Mouse (Mus musculus) intestine, embryonic 14.5 days (tissue): ENCODE measurements around the gene Tbx1. TPM values are rescaled to one million over a fixed set of nuclear protein-coding genes. Genes with fewer than 3 reads are reported as not detected.

Experiments
- ATAC-seq: fragments of 200-750 bp; cut with Nextera tagmentation; replicated peaks from 2 replicates; pipeline ENCODE4 v1.8.0; 2017; ENCODE audit warnings: low read depth, moderate number of reproducible peaks, moderate TSS enrichment, moderate library complexity; ENCODE audit not compliant: low FRiP score, low TSS enrichment
- DNase-seq: peaks from one replicate; pipeline ENCODE4 v3.0.0-alpha.2; 2018; ENCODE audit warnings: low spot score
- H3K27ac ChIP-seq: fragments of 300-500 bp; sonication (generic); 2 replicates; pipeline ENCODE4 v1.5.1; 2014; ENCODE audit warnings: low read depth, mild to moderate bottlenecking, control low read depth
- H3K27me3 ChIP-seq: fragments of 300-500 bp; sonication (generic); replicated peaks from 2 replicates; pipeline ENCODE4 v1.6.1; 2014; ENCODE audit warnings: low read length, control low read depth; ENCODE audit not compliant: control insufficient read depth, insufficient read depth
- H3K36me3 ChIP-seq: fragments of 300-500 bp; sonication (generic); 2 replicates; pipeline ENCODE4 v1.6.1; 2014; ENCODE audit warnings: low read length, control low read depth; ENCODE audit not compliant: control insufficient read depth, insufficient read depth
- H3K4me1 ChIP-seq: fragments of 300-500 bp; sonication (generic); replicated peaks from 2 replicates; pipeline ENCODE4 v1.6.1; 2014; ENCODE audit warnings: low read length, control low read depth, mixed read lengths; ENCODE audit not compliant: control insufficient read depth, insufficient read depth
- H3K4me2 ChIP-seq: fragments of 300-500 bp; sonication (generic); 2 replicates; pipeline ENCODE4 v1.6.1; 2014; ENCODE audit warnings: low read length
- H3K4me3 ChIP-seq: fragments of 300-500 bp; sonication (generic); 2 replicates; pipeline ENCODE4 v1.5.1; 2014; ENCODE audit warnings: low read depth, low read length, control low read depth, mixed read lengths
- H3K9ac ChIP-seq: fragments of 300-500 bp; sonication (generic); 2 replicates; pipeline ENCODE4 v1.6.1; 2014; ENCODE audit warnings: mild to moderate bottlenecking, low read length
- H3K9me3 ChIP-seq: fragments of 300-500 bp; sonication (generic); 2 replicates; pipeline ENCODE4 v1.6.1; 2016; ENCODE audit warnings: low read length, control low read depth; ENCODE audit not compliant: control insufficient read depth
- WGBS: fragments of 180-500 bp; shearing (Covaris S2); extraction: QIAGEN DNeasy Blood & Tissue Kit; methylation state at CpG from one replicate; pipeline ENCODE4 v1.1.7; 2014; 5-methylcytosine and 5-hydroxymethylcytosine counted together
- polyA plus RNA-seq: library from polyadenylated mRNA; unstranded; fragments of >200 nt; fragmentation: Nextera tagmentation; extraction: Ambion mirVana; gene quantifications from 2 replicates; pipeline ENCODE4 v1.2.1, GENCODE M21; 2014

Gene Tbx1
- 0.14 and 0.22 TPM in 2 replicates for polyA plus RNA-seq

GRCm38 (mm10) chr16:18589804-18590790, at the start of gene Tbx1:
Tbx1 (minus strand) TSS chr16:18590671.
- H3K27me3 ChIP-seq: peaks cover 89% of the 10 kb centered on the region
- DNase-seq (peak; percentile 81), ATAC-seq (no peak)
- H3K4me1 ChIP-seq: peaks cover 28% of the 10 kb centered on the region
- no peak within 1 kb of the TSS for H3K27ac ChIP-seq
- H3K9me3 ChIP-seq: no peaks in the 10 kb centered on the region
- H3K4me2 ChIP-seq: peak within 1 kb of the TSS; percentile 49
- peak within 1 kb of the TSS; percentile 22 for H3K4me3 ChIP-seq
- WGBS: 3% methylated on average over 48 of the region's 48 CpGs
- H3K36me3 ChIP-seq: no peaks in the 10 kb centered on the region
- H3K9ac ChIP-seq: no peak within 1 kb of the TSS

DNA sequence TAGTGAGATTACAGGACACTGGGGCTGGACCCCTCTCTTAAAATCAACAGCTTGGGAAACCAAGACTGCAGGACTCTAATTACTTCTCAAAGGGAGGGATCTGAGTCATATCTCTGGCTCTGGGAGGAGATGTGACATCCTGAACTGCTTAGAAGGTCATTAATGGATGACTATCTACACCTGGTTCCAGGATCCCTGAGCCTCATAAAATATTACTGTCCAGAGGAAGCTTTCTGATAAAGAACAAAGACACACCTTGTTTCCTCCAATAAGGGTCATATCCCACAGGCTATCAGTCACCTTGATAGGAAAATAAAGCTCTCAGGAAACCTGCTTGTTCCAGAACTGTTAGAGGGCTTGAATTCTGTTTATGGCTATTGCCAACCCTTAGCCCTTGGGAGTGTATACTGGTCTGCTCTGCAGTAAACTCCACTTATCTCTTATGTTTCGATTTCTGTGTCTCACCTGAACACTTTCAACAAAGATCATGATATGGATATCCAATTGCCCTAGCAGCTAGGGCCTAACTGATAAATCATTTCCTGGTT, 49.0 kb upstream of the Tbx1 start:
- H3K4me1 ChIP-seq: no peaks in the 10 kb centered on the region
- no peaks in the 10 kb centered on the region for H3K9me3 ChIP-seq
- ATAC-seq (peak; percentile 86), DNase-seq (no peak)
- 59% methylated on average over 1 of the region's 1 CpGs for WGBS
- H3K27me3 ChIP-seq: no peaks in the 10 kb centered on the region
- no peak overlapping the region for H3K9ac ChIP-seq
- no peak overlapping the region for H3K4me3 ChIP-seq
- no peaks in the 10 kb centered on the region for H3K36me3 ChIP-seq
- H3K4me2 ChIP-seq: no peak overlapping the region
- H3K27ac ChIP-seq: no peak overlapping the region

DNA sequence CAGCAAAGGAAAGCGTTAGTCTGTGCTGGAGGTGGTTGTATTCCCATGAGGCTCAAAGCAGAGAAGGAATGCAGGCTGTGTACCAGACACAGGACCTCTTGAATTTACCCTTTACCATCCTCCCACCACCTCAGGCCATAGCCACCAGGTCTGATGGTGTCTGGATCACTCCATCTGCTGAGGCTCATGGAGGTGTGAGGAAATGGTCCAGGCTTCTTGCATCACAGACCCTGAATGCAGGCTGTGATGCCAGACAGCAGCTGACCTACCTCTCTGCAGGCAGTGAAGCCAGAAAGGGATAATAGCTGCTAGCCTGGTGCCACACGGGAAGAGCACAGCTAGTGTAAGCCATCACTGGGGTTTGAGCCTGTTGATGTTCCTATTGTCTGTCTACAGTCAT, 47.9 kb upstream of the Tbx1 start:
- DNase-seq (no peak), ATAC-seq (no peak)
- H3K27ac ChIP-seq: no peak overlapping the region
- H3K9me3 ChIP-seq: no peaks in the 10 kb centered on the region
- no peaks in the 10 kb centered on the region for H3K27me3 ChIP-seq
- no peak overlapping the region for H3K4me3 ChIP-seq
- WGBS: 52% methylated on average over 2 of the region's 2 CpGs
- no peaks in the 10 kb centered on the region for H3K36me3 ChIP-seq
- H3K4me2 ChIP-seq: no peak overlapping the region
- H3K9ac ChIP-seq: no peak overlapping the region
- no peaks in the 10 kb centered on the region for H3K4me1 ChIP-seq

GRCm38 (mm10) chr16:18636804-18637203, 46.3 kb upstream of the Tbx1 start:
- H3K27me3 ChIP-seq: no peaks in the 10 kb centered on the region
- H3K36me3 ChIP-seq: no peaks in the 10 kb centered on the region
- ATAC-seq (no peak), DNase-seq (no peak)
- H3K27ac ChIP-seq: no peak overlapping the region
- H3K9ac ChIP-seq: no peak overlapping the region
- WGBS: 65% methylated on average over 3 of the region's 3 CpGs
- no peaks in the 10 kb centered on the region for H3K9me3 ChIP-seq
- H3K4me3 ChIP-seq: no peak overlapping the region
- H3K4me2 ChIP-seq: no peak overlapping the region
- no peaks in the 10 kb centered on the region for H3K4me1 ChIP-seq

DNA sequence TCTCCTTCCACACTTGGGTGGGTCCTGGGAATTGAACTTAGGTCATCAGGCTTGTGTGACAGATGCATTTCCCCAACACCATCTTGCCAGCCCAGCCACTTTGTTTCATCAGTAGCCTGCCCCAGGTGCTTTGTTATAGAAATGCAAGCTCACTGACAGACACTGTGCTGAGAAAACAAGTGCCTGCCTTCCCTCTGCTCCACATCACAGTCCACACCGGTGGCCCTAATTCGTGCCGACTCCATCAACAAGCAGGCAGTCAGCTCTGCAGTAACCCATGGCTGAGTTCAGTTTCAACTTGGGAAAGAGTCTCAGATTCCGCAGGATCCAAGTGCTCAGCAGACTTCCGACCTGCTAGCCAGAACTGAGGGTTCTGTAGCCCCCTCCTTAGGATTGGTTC, 45.9 kb upstream of the Tbx1 start:
- Histone ChIP-seq H3K36me3 (no peaks in the 10 kb centered on the region), H3K9me3 (no peaks in the 10 kb centered on the region)
- no peak for ATAC-seq

GRCm38 (mm10) chr16:18633333-18633732, 42.9 kb upstream of the Tbx1 start:
- no peak for DNase-seq
- no peaks in the 10 kb centered on the region for H3K9me3 ChIP-seq
- no peak overlapping the region for H3K4me2 ChIP-seq
- H3K9ac ChIP-seq: no peak overlapping the region
- no peak overlapping the region for H3K27ac ChIP-seq
- ATAC-seq: no peak
- no peaks in the 10 kb centered on the region for H3K27me3 ChIP-seq
- 28% methylated on average over 1 of the region's 1 CpGs for WGBS
- no peaks in the 10 kb centered on the region for H3K36me3 ChIP-seq
- no peak overlapping the region for H3K4me3 ChIP-seq
- peaks cover 6% of the 10 kb centered on the region; the same call in 1 of the 2 replicates for H3K4me1 ChIP-seq

More for the DNA sequence above, 45.9 kb upstream of the Tbx1 start:
- no peak overlapping the region for H3K4me3 ChIP-seq
- WGBS: 84% methylated on average over 5 of the region's 5 CpGs
- no peak overlapping the region for H3K27ac ChIP-seq
- H3K27me3 ChIP-seq: no peaks in the 10 kb centered on the region
- H3K4me1 ChIP-seq: no peaks in the 10 kb centered on the region
- no peak overlapping the region for H3K9ac ChIP-seq
- no peak for DNase-seq
- H3K4me2 ChIP-seq: no peak overlapping the region

DNA sequence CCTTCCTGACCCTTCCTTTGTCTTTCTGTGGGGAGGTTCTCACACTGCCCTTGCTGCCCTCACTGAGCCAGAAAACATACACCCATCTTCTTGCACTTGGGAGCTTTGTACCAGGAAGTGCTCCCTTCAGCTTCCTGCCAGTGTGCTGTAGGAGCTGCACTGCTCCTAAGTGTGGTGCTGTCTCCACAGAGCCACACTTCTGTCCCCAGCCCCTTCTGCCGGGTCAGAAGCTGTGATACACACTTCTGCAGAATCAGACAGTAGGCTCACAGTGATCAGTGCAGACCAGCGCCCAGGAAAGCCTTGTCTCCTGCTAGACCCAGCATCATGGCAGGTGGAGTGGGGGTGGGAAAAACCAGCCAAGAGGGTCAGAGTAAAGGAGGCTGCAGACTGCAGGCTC, 42.3 kb upstream of the Tbx1 start:
- H3K36me3 ChIP-seq: no peaks in the 10 kb centered on the region
- DNase-seq (no peak), ATAC-seq (no peak)
- H3K4me3 ChIP-seq: no peak overlapping the region
- no peak overlapping the region for H3K27ac ChIP-seq
- peaks cover 6% of the 10 kb centered on the region; the same call in 1 of the 2 replicates for H3K4me1 ChIP-seq
- H3K4me2 ChIP-seq: no peak overlapping the region
- no peaks in the 10 kb centered on the region for H3K9me3 ChIP-seq
- no peak overlapping the region for H3K9ac ChIP-seq
- no peaks in the 10 kb centered on the region for H3K27me3 ChIP-seq
- 62% methylated on average over 2 of the region's 2 CpGs for WGBS

GRCm38 (mm10) chr16:18632059-18632458, 41.6 kb upstream of the Tbx1 start:
- H3K9ac ChIP-seq: no peak overlapping the region
- H3K4me3 ChIP-seq: no peak overlapping the region
- H3K9me3 ChIP-seq: no peaks in the 10 kb centered on the region
- 55% methylated on average over 3 of the region's 3 CpGs for WGBS
- H3K27ac ChIP-seq: no peak overlapping the region
- peaks cover 4% of the 10 kb centered on the region for H3K27me3 ChIP-seq
- H3K4me1 ChIP-seq: peaks cover 6% of the 10 kb centered on the region; the same call in 1 of the 2 replicates
- H3K4me2 ChIP-seq: no peak overlapping the region
- H3K36me3 ChIP-seq: no peaks in the 10 kb centered on the region
- DNase-seq: no peak
- no peak for ATAC-seq
